Mouse (Mus musculus) monocyte, adult 5-6 weeks (primary cell): ENCODE measurements at regions not wholly inside any gene's neighbourhood (a gene's known extent, or its start where the extent isn't known, plus 50 kb on each side); places are given as distances from the start of the nearest gene placed in this dataset.

Experiments
- ATAC-seq: fragments of 153-309, 156-312 bp; replicated peaks from 2 replicates; pipeline ENCODE4 v1.8.0; 2017; ENCODE audit warnings: mild to moderate bottlenecking; ENCODE audit not compliant: low TSS enrichment, insufficient number of reproducible peaks, severe bottlenecking, poor library complexity, low FRiP score

DNA sequence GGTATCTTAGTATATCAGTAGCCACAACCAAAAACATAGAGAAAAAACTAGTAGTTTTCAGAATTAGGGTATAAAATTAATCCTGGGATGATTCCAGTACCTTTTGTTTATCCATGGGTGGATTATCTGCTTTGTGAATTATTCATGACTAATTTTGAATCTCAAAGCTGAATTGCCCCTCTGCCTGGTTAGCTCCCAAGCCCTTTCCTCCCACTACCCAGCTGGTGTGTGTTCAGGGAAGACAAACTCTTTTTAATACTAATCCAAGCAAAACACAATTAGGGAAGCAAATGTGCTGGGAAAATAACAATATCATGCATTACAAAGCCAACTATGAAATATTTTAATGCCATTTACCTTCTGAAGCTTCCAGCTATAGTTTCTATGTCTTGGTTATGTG, 347.4 kb downstream of the Gm43517 start:
- ATAC-seq: no peak

DNA sequence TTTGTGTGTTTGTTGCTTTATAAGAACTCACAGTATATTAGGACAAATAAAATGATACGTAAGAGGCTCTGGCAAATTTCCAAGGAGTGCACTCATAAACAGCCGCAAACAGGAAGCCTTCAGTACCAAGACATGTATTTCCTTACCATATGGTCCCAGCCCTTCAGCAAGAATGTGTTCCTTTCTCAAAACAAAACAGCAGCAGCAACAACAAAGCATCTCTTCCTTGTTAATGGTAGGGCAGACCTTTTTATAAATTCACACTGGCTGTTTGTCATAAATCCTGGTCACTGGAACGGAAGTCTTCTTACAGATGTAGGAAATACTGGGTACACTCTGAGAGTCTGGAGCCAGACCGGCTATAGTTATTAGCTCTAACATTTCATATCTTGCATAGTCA, 352.1 kb downstream of the Gm43517 start:
- no peak for ATAC-seq

DNA sequence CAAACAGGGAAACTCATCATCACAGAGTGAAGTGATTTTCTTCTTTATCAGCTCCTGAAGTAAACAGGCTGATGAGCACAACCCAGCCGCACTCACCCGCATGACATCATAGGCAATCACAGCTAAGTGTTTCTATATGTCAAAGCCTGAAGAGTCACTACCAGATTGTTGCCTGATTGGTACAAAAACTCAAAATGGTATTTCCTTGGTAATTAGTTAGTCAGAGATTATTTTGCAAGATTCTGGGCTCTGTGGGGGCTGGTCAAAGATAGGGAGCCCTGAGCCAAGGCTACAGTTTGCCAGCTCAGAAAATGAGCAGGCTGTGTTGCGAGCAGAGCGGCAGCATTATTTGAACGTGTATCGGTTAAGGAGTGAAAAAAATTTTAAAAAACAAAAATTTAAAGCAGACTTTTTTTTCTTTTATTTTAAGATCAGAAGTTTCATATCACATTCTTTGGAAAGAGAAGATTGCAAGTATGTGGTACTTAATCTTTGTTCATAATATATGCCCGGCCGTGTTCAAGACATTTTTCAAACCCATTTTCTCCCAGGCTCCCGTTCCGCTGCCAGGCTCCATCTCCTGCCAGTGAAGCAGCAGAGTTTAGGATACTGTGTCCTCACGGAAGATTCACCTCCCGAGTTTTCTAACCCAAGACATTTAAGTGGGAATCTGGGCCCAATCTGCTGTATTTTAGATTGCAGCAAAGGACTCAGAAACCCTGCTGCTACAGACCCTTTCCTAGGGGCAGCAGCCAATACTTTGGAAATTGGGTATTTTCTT, 355.2 kb downstream of the Gm43517 start:
- ATAC-seq: no peak

DNA sequence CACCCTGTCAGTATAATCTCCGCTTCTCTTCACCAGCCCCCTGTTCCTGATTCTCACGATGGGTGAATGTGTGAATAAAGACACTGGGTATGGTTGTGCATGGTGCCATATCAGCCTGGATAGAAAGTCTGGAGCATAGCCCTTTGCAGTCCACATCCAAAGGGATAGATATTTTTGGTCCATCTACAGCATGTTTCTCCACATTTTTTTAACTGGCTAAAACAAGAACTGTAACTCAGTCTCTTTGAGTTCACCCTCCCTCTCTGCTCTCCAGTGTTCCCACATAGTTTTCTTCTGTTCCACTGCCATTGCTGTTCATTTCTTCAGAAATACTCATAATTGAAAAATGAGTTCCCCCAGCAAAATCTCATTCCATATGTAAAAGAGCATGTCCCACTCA, 358.4 kb downstream of the Gm43517 start:
- no peak for ATAC-seq

DNA sequence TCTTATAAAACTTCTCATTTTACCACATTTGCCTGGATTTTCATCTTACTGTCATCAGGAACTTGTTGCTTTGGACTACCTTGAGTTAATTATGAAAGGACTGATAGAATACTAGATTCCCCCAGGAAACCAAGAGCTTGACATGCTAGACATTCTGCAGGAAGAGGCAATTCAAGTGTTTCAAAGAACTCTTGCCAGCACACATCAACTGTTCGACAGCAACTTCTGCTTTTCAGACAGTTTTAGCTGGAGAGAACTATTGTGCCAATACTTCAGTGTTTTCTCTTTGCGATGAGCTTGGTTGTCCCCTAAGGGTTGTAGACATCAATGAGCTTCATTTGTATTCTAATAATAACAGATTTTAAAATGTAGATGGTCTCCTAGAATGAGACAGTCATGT, 362.1 kb downstream of the Gm43517 start:
- ATAC-seq: no peak

DNA sequence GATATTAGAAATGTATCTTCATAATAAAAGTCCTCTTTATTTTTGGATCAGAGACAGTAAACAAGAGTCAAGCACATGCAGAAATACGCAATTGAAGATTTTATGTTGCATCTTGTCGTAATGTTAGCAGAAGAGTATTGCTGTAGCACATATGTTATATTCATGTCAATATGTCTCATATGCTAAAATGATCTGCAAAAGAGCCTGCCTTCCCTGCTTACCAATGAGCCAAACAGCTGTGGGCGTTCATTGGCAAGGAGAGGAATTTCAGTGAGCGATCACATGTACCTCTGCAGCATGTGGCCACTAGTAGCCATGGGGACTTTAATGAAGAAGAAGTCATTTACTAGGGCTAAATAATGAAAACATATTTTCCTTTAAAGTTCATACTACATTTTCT, 373.4 kb downstream of the Gm43517 start:
- ATAC-seq: no peak

DNA sequence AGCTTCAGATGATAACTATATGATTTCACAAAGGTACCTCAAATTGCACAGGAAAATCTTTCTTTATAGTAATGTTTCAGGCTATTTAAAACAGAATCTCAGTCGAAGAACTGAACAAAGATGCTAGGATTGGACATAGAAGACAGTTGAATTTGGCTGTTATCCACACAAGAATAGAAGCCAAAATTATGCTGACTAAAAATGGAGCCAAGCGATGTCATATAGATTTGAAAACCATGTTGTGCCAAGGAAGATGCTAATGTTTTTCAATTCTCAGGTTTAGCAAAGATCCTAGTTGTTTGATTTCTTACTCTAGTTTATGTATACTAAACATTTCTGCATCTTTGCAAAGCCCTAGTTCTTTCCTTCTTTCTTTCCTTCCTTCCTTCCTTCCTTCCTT, 379.6 kb downstream of the Gm43517 start:
- no peak for ATAC-seq

DNA sequence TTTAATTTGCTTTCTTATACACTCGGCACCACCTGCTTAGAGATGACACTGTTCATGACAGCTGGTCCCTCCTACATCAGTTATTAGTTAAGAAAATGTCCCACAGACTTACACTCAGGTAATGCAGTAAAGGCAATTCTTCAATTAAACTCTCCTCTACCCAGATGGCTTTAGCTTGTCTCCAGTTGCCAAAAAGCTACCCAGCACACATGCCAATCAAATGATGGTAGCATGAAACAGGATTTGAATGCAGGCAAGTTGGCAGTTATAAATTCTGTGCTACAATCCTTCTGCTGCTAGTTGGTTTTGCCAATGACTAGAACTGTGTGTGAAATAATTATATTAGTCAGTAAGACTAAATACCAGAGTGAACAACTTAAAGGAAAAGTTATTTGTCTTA, 423.4 kb downstream of the Gm43517 start:
- ATAC-seq: no peak

DNA sequence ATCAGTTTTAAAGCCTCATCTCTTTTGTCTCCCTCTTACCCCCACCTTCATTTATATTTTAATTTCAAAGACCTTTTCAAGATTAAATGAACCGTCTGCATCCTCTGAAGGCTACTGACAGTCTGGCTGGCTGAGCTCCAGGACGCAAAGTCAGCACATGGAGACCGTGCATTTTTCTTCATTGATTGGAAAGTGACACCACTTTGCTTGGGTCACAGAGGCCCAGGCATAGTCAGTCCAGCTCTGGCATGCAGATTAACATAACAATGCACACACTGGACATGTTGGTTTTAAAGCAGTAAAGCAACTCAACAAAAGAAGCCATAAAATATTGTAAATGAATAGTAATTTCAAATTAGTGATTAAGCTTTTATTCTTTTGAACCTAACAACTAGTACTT, 429.7 kb downstream of the Gm43517 start:
- ATAC-seq: no peak

DNA sequence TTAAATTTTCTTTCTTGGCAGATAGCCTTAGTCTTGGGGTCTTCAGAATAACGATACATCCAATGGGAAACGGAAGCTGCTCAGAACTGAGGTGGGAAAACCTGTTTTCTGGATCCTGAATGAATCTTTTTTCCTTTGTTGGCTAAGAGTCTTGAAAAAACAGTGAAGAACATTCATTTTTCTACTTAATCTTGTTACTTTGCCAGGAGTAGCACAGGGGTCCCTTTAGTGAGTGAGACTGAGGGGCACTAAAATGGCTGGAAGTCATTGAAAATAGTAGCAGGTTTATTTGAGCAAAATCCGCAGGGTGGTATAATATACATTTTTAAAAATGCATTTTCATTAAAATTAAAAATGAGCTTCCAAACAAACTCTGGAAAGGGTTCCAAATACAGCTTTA, 442.8 kb downstream of the Gm43517 start:
- ATAC-seq: no peak

DNA sequence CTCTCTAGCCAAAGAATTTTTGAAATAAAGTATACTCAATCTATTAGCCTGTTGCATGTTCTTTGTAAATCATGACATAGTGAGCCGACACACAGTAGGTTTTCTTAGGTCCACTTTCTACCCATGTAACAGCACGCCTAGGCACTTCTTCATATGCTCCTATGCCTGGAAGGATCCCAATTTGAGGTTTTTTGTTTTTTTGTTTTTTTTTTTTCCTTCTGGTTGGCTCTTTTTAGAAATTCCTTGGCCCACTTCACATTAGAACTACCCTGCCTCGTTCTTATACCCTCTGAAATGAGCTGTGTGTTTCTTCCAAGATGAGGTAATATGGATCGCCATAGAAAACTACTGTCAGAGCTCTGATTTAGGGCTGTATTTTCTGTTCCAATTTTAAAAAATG, 443.6 kb downstream of the Gm43517 start:
- ATAC-seq: no peak

DNA sequence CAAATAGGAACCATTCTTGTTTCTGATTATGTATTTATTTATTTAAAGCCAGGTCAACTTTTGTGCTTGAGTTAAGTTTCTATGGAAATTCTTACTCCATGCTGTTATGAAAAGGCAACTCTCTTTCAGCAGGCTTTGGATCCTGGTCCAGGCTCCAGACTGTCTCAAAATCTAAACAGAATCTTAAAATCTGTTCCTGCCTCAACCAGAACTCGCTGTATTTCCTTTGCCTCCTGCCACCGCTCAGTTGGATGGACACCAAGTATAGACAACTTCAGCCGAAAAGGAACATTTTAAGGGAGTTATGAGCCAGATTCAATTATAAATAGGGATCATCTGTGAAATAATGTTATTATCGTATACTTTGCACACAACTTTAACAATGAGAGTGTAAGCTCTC, 445.7 kb downstream of the Gm43517 start:
- no peak for ATAC-seq

DNA sequence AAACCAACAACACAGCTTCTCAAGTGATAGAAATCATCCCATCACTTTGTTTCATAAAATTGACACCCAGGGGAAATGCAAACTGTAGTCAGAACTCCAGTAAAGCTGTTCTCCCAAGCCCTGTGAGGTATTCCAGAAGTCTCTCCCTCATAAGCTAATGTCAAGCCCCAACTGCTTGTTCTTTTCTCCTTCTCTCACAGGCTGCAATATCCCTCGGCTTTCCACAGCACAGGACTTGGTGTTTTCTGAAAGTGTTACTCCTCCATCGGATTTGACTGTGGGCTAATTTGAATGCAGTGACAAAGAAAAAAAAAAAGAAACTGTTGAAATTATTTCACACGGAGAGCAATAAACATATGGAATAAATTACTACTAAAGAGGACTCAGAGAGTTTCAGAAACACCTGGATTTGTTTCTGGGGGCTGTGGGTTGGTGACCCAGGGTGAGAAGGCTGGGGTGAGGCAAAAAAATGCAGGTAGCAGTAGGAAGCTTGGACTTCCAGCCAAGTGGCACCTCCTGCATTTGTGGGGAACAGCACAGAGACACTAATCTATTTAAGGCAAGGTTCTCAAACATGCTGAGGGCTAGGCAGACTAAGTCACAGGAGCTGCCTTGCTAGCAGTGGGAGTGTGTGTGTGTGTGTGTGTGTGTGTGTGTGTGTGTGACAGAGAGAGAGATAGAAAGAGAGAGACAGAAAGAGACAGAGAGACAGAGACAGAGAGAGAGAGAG, 447.3 kb downstream of the Gm43517 start:
- no peak for ATAC-seq

DNA sequence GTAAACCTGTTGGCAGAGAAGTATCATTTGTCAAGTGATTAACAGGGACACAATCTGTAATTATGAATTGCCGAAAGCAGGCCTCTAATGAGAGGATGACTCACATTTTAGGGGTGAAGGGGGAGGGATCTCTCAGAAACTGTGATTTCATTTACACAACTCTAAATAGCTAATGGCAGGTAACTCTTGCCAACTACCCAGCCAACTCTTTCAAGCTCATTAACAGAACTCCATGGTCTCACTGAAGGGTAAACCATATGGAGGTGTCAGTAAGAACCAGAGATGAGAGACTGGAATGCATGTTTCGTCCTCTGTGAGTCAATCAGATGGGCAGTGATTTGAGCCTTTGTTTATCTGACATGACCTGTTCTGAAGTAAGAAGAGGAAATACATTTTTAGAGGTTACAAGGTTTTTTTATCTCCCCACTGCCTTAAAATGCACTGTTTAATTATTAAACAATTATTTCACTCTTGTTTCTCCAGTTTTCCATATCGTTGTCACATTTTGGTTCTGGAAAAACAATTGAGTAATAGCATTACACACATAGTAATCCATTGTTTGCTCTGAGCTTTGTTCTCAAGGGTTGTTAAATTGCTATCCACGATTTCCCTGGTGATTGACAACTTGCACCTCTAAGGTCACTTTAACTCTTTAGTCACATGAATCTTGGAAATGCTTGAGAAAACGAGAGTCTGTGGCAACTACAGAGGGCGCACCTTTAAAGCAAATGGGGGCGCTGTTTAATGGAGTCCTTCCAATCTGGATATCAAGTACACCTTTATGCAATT, 451.5 kb downstream of the Gm43517 start:
- no peak for ATAC-seq

DNA sequence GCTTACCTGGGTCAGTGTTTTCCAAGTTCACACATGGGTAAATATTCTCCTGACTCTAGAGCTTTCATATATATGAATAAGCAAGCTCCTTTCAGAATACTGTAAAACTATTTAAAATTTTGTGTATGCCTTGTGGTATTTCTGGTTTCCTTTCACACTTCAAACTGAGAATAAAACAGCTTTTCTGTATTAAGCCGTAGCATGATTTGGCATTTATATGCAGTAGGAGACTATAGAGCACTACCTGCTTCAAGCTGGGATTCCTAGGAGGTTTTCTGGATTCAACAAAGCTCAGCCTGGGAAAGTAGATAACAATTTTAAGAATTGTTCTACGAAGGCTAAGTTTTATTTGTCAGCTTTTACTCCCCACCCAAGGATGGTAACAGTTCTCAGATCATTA, 500.5 kb downstream of the Gm43517 start:
- ATAC-seq: no peak

DNA sequence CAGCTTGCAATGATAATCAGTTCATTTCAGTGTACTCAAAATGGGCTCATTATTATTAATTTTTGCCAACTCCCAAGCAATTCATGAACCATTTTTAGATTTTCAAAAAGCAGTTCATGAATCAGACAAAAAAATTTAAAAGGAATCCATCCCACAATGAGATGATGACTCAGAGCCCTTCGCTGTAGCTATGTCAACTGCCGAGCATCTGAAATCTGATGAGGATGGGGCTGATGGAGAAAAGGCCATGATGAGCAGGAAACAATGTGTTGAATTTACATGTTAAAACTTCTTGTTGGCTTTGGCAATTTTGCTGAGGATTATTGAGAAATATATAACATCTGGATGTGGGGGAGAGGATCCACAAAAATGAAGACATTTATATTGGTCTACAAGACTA, 502.3 kb downstream of the Gm43517 start:
- no peak for ATAC-seq

DNA sequence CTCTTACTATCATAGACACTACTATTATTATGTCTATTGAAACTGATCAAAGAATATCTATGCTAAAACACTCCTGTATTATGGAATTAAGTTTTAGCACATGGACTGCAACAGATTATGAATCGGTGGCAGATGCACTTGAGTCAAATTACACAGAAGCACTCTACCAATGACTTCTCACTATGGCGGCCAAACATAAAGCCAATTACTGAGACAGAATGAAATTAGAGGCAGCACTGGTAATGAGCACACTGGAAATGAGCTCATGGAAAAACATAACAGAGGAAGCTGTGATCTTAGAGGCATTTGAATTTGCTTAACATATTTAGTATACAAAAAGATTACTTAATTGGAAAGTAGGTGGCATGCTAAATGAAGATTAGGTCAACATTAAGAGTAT, 512.8 kb downstream of the Gm43517 start:
- ATAC-seq: no peak

DNA sequence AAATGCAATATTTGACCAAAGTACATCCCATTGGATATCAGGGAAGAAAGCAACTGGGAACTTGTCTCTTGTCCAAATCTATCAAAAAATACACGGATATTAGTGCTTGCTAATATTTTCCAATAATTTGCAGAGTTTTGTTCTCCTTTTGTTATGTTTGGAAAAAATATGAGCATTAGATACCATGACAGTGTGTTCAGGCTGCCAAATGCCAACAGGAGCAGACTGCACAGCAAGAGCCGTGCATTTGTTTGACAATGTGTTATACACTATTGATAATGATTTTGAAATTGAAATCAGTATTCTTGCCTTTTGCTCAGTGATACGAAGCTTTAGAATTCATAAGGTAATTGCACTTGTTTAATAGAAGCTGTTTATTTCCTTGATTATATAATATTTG, 530.7 kb downstream of the Gm43517 start:
- no peak for ATAC-seq

DNA sequence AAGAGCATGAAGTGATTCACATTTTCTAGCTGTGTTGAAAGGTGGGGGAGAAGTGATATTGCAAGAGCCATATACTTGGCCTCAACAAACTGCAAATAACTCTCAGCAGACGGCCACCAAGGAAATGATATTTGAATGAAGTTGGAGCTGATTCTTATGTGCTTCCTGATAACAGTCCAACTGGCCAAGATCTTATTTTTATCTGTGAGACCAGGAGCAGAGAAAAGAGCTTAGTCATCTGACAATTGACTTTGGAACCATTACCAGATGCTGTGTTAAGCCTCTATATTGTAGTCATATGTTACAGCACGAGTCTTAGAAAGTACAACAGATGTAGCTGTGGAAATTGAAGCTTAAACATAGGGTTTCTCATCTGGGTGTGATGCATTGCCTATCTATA, 536.6 kb downstream of the Gm43517 start:
- no peak for ATAC-seq

DNA sequence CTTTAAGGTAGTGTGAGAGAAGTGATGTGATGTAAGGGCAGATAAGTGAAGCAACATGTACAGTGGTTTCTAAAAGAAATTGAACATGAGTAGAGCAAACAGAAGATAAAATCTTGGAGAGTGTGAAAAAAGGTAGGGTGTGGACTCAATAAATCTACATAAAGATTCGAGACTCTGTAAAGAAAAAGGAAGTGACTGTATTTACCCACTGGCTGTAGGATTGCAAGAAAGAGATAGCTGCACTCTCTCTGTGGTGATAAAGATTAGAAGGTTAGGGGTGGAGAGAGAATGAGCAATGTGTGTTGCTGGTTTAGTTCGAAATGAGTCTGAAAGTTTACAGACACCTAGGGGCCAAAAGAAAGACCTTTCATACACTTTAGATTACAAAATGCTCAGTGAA, 555.8 kb downstream of the Gm43517 start:
- ATAC-seq: no peak
